10 mouse cellular contexts compared by ENCODE assay signal in the genomic region with DNA sequence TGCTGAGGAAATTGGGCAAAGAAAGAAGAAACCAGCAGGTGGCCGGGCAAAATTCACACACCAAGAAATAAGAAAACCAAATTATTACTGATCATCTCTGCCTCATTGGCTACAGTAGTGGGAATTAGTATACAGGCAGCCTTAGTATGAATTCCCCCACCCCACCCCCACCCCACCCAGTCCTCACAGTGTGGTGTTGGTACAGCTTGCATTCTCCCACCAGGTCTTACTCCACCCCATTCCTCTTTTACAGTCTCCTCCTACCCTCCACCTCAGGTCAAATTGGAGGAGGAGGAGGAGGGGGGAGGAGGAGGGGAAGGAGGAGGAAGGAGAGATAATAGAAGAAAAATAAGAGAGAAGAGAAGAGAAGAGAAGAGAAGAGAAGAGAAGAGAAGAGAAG. TPM values are rescaled to one million over a fixed set of nuclear protein-coding genes. Genes with fewer than 3 reads are reported as not detected.
DNase-seq lines count a peak whose midpoint lies in the region; ATAC-seq lines count a peak whose summit lies in the region.
"Had no signal": no experiment of that assay in that cellular context is flagged by ENCODE, and none has a peak within 500 bp of the region (broad histone marks: within the 10 kb centered on the region; RNA-seq: fewer than 3 reads in every experiment).

No protein-coding gene starts in this region.

- DNase-seq in kidney, adult 8-10 months: no peak
- peak; percentile 51 for DNase-seq in intestine, embryonic 14.5 days (ENCODE audit: low spot score)
- DNase-seq in adrenal gland, adult 8-10 months: no peak
- no peak for DNase-seq in retina, postnatal 1 day
- DNase-seq: right cerebral cortex, postnatal 14 days had no signal

- no peaks in the 10 kb centered on the region for H3K9me3 ChIP-seq in kidney, embryonic 15.5 days (replicated peaks)
- H3K9me3 ChIP-seq in embryonic facial prominence, embryonic 13.5 days: no peaks in the 10 kb centered on the region
- H3K9me3 ChIP-seq in intestine, embryonic 14.5 days (ENCODE audit: control insufficient read depth, low read length): no peaks in the 10 kb centered on the region
- no peaks in the 10 kb centered on the region for H3K9me3 ChIP-seq in neural tube, embryonic 15.5 days (replicated peaks)

- 0 out of 2 replicates have a peak, but pooled peaks cover 4% of the 10 kb centered on the region for H3K36me3 ChIP-seq in kidney, embryonic 15.5 days
- no peaks in the 10 kb centered on the region for H3K36me3 ChIP-seq in embryonic facial prominence, embryonic 13.5 days
- peaks cover 13% of the 10 kb centered on the region; the same call in 1 of the 2 replicates for H3K36me3 ChIP-seq in intestine, embryonic 14.5 days (ENCODE audit: control insufficient read depth, insufficient read depth, low read length)
- H3K36me3 ChIP-seq in neural tube, embryonic 15.5 days: no peaks in the 10 kb centered on the region

- peak overlapping the region; percentile 75 for H3K4me3 ChIP-seq in kidney, embryonic 15.5 days (replicated peaks)
- H3K4me3 ChIP-seq in embryonic facial prominence, embryonic 13.5 days: peak overlapping the region; percentile 62
- H3K4me3 ChIP-seq in intestine, embryonic 14.5 days (ENCODE audit: low read depth, low read length): peak overlapping the region; percentile 78
- peak overlapping the region; percentile 61 for H3K4me3 ChIP-seq in neural tube, embryonic 15.5 days (replicated peaks)
- H3K4me3 ChIP-seq: erythroblast, embryonic 14.5 days had no signal

- H3K4me1 ChIP-seq in kidney, embryonic 15.5 days: peaks cover 46% of the 10 kb centered on the region
- H3K4me1 ChIP-seq in embryonic facial prominence, embryonic 13.5 days: peaks cover 39% of the 10 kb centered on the region
- H3K4me1 ChIP-seq in intestine, embryonic 14.5 days (replicated peaks; ENCODE audit: control insufficient read depth, insufficient read depth, low read length): peaks cover 11% of the 10 kb centered on the region
- H3K4me1 ChIP-seq in neural tube, embryonic 15.5 days: peaks cover 48% of the 10 kb centered on the region

- peak overlapping the region; percentile 43; the same call in 1 of the 2 replicates for H3K9ac ChIP-seq in kidney, embryonic 15.5 days
- peak overlapping the region; percentile 87; the same call in 1 of the 2 replicates for H3K9ac ChIP-seq in embryonic facial prominence, embryonic 13.5 days
- H3K9ac ChIP-seq in intestine, embryonic 14.5 days (ENCODE audit: low read length): peak overlapping the region; percentile 99
- H3K9ac ChIP-seq in neural tube, embryonic 15.5 days (replicated peaks): no peak overlapping the region

- no peaks in the 10 kb centered on the region for H3K27me3 ChIP-seq in kidney, embryonic 15.5 days
- peaks cover 51% of the 10 kb centered on the region for H3K27me3 ChIP-seq in embryonic facial prominence, embryonic 13.5 days
- H3K27me3 ChIP-seq in intestine, embryonic 14.5 days (replicated peaks; ENCODE audit: control insufficient read depth, insufficient read depth, low read length): 0 out of 2 replicates have a peak, but pooled peaks cover 2% of the 10 kb centered on the region
- H3K27me3 ChIP-seq in neural tube, embryonic 15.5 days (replicated peaks): no peaks in the 10 kb centered on the region

- WGBS in kidney, embryonic 15.5 days: 33% methylated on average over 1 of the region's 1 CpGs
- WGBS in embryonic facial prominence, embryonic 13.5 days: 67% methylated on average over 1 of the region's 1 CpGs
- WGBS in intestine, embryonic 14.5 days: 64% methylated on average over 1 of the region's 1 CpGs
- WGBS in neural tube, embryonic 15.5 days: 36% methylated on average over 1 of the region's 1 CpGs

- peak overlapping the region; percentile 98 for H3K27ac ChIP-seq in kidney, embryonic 15.5 days
- 0 out of 2 replicates have a peak overlapping the region, but pooled peaks have one; percentile 94 for H3K27ac ChIP-seq in embryonic facial prominence, embryonic 13.5 days
- peak overlapping the region; percentile 98 for H3K27ac ChIP-seq in intestine, embryonic 14.5 days (ENCODE audit: low read depth)
- no peak overlapping the region for H3K27ac ChIP-seq in neural tube, embryonic 15.5 days (replicated peaks)

- ATAC-seq in kidney, embryonic 15.5 days (replicated peaks; ENCODE audit: low FRiP score): no peak
- no peak for ATAC-seq in embryonic facial prominence, embryonic 13.5 days (ENCODE audit: insufficient number of reproducible peaks, insufficient read depth, low FRiP score, low TSS enrichment, low read depth)
- no peak for ATAC-seq in intestine, embryonic 14.5 days (replicated peaks; ENCODE audit: low FRiP score, low TSS enrichment, low read depth)
- ATAC-seq in neural tube, embryonic 15.5 days (ENCODE audit: low FRiP score): no peak
- ATAC-seq in activated CD4-positive, CD25-positive, alpha-beta regulatory T cell, adult 4 months: no peak

- H3K4me2 ChIP-seq in kidney, embryonic 15.5 days: peak overlapping the region; percentile 72
- peak overlapping the region; percentile 72 for H3K4me2 ChIP-seq in embryonic facial prominence, embryonic 13.5 days
- peak overlapping the region; percentile 68 for H3K4me2 ChIP-seq in intestine, embryonic 14.5 days (ENCODE audit: low read length)
- H3K4me2 ChIP-seq in neural tube, embryonic 15.5 days: peak overlapping the region; percentile 81

RNA-seq across cellular contexts. Expression of a gene that starts 6.0 kb away (rescaled TPM):
- polyA plus RNA-seq in kidney, embryonic 15.5 days (2015; fragmentation: Nextera tagmentation; extraction: Ambion mirVana): 85.5 and 94.3 TPM in 2 replicates
- polyA plus RNA-seq in embryonic facial prominence, embryonic 13.5 days (2015; fragmentation: Nextera tagmentation; extraction: Ambion mirVana): 43.1 and 45.6 TPM in 2 replicates
- 67.3 and 73.2 TPM in 2 replicates for polyA plus RNA-seq in intestine, embryonic 14.5 days (2014; fragmentation: Nextera tagmentation; extraction: Ambion mirVana)
- polyA plus RNA-seq in neural tube, embryonic 15.5 days (2015; fragmentation: Nextera tagmentation; extraction: Ambion mirVana): 74.4 and 95.5 TPM in 2 replicates
- total RNA-seq in adrenal gland, adult 8-10 months (2022): 100 to 1,000 TPM; 197 to 340 (median 252) TPM
- under 1 TPM in 1 of 2 experiments, not detected in 1; 0.26 TPM for polyA plus RNA-seq in activated CD4-positive, CD25-positive, alpha-beta regulatory T cell, adult 4 months (2017; shearing (Covaris generic))
- polyA plus RNA-seq: erythroblast, embryonic 14.5 days had no signal

Comparison
In these comparisons a context has a peak if more than half of its experiments do, and no peak if none do; other contexts are left out.
1. RNA of a gene that starts 6.0 kb away (polyA plus RNA-seq): 74.4 to 95.5 TPM in neural tube, embryonic 15.5 days, 85.5 to 94.3 TPM in kidney, embryonic 15.5 days, 67.3 to 73.2 TPM in intestine, embryonic 14.5 days and 43.1 to 45.6 TPM in embryonic facial prominence, embryonic 13.5 days; 0.26 TPM in activated CD4-positive, CD25-positive, alpha-beta regulatory T cell, adult 4 months; every median in the first group is over 10 times any median in the second.
2. Peak in every context shown above with its lines, with median percentiles within 50 percentile points of each other: H3K4me2 ChIP-seq and H3K4me3 ChIP-seq.